Mouse (Mus musculus) activated CD4-positive, CD25-positive, alpha-beta regulatory T cell, adult 4 months (primary cell): ENCODE data around the gene Brca2. TPM values are rescaled to one million over a fixed set of nuclear protein-coding genes. Genes with fewer than 3 reads are reported as not detected.

Source experiments
- ATAC-seq: one replicate; pipeline ENCODE4 v1.8.0; 2017
- polyA plus RNA-seq, 2 experiments: library from polyadenylated mRNA; unstranded; fragments of 100-300 nt; shearing (Covaris generic); gene quantifications; one replicate each; pipeline ENCODE4 v1.2.1; 2017

The Brca2 gene
- polyA plus RNA-seq, 2 experiments from 2014 or later, result 8.6 to 9.4 TPM

DNA sequence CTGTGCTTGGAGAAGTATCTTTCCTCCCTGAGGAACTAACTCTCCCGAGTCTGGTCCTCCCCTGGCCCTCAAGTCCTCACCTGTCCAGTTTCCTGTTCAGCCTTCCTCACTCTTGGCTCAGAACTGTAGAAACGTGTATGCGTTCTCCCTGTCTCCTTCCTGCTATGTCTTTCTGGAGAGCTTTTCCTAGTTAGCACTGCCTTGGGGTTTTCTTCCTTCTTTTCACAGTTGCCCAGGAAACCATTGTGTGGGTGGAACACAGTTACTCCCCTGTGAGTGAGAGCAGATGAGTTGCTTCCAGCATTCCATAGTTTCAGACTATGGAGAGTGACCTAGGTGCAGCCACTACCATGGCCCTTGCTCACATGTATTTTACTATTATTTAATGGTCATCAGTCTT is 43.8 kb downstream of the Brca2 start:
- no peak for ATAC-seq

DNA sequence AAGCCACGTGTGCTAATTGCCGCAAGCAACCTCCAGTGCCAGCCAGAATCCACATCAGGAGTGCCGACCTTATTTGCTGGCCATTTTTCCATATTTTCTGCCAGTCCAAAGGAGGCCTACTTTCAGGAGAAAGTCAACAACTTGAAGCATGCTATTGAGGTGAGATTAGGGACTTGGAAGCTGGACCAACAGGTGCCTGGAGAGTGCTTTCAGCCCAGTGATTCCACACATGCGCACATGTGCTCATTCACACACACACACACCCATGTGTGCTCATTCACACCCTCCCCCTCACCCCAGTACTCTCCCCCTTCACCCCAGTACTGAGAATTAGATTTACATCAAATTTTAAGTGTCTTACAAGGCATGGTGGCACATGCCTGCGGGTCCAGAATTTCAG is 44.5 kb downstream of the Brca2 start:
- ATAC-seq, result no peak

DNA sequence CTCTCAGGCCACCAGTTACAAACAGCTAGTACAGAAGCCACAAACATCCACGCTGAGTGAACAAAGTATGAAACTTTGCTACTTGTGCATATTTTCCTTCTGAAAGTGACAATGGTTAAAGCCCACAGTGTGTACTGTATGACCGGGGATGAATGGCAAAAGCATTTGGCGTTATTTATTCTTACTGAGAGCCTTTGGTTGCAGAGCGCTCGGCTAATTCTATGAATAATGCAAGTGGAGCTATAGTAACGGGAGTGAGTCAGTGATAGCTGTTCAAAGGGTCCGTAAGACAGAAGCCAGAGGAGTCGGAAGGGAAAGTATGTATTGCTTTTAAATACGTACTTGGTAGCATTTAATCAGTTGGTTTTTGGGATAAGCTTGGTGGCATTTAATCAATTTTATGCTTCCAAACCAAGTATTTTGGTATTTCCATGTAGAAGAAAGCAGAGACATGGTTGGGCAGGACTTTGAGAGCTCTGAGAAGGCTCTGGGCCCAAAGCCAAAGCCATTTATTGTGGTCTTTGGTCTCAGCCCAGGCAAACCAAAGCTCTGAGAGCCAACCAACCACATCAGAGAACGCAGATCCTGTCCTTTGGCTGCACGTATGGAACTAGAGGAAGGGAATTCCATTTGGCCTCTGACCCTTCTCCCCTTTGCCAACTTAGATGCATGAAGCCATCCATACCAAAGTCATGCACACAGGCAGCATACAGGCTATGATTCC is 48.2 kb downstream of the Brca2 start:
- no peak for ATAC-seq

DNA sequence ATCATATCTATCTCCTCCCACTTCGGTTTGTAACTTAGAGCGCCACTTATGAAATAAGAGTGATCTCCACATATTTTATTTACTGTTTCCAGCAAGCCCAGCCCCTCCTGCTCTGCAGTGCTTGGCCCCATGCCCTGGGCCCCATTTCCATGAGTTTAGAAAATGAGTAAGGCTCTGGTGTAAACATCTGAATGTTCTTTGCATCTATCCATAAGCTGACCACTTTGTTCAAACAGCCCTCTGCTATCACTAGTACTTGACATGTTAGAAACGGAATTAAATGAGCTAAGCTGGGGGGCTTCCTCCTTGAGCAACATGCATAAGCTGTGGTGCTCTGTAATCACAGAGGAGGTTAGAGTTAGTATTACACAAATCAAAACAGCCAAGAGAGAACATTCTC is 52.0 kb downstream of the Brca2 start:
- ATAC-seq, result no peak

DNA sequence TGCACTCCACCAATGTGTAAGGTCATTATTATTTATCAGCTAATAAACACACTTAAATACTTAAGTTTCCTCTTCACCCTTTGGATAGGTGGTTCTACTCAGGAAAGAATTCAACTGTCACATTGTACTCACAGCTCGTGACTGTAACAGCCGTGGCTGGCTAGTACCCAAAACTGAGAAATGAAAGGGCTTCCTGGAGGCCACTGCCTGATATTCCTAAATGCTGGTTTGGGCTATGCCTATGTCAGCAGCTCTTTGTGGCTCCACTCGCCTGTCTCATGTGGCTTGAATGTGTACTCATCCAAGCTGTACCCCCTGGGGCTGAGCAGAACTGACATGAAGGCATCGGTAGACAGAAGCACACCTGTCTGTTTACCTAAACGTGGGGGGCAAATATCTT is 52.5 kb downstream of the Brca2 start:
- no peak for ATAC-seq

DNA sequence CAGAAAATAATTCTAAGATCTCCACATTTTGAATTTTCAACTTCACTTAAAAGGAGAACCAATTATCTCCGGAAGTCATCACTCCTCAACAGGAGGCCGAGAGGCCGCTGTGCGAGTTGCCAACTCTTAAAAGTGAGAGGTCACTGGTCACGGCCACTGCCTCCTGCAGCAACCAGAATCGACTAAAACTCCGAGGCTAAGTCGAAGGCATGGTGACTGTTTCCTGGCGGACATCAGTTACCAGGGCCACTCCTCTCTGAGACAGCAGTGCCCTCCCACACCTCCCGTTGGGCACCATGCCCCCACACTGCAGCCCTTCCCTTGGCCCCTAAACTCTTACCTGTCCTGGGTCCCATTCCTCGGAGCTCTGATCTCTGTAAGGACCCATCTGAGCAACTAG is 54.4 kb downstream of the Brca2 start:
- no peak for ATAC-seq

DNA sequence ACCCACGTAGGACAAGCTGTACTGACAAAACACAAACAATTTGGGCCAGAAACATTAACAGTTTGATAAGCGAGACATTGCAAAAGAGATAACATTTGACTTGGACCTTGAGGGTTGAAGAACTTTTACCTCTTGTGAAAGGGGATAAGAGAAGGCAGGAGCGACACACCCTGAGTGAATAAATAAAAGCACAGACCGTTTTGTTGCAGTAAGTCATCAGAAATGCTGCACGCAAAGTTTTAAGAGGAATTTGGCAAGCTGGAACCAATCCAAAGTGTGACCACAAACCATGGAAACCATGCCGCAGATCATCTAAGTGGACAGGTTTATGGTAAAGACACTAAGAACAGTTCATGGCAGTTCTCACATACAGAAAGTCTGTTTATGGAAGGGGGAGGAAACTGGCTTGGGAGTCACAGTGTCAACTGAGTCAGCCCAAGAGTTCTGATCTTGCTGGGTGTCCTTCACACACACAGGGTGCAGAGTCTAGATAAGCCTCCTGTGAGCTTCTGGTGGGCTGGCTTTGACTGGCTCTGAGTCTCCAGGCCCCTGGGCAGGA is 56.3 kb downstream of the Brca2 start:
- ATAC-seq, result no peak

DNA sequence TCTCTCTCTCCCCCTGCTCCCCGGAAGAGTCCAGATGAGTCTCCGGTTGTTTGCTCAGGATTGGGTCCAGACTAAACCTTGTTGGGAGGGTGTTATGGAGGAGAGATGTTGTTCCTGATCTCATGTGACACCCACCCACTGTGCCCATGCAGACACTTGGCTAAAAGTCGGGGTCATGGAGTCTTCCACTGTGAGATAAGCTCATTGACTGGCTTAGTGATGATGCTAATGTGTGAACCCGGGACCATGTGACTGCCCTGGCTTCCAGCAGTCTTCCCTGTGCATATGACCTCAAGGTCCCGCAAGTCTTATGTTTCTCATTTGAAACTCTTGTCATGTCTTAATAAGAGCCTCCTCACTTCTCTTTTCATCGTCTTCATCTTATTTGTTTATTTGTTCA is 58.8 kb downstream of the Brca2 start:
- no peak for ATAC-seq

DNA sequence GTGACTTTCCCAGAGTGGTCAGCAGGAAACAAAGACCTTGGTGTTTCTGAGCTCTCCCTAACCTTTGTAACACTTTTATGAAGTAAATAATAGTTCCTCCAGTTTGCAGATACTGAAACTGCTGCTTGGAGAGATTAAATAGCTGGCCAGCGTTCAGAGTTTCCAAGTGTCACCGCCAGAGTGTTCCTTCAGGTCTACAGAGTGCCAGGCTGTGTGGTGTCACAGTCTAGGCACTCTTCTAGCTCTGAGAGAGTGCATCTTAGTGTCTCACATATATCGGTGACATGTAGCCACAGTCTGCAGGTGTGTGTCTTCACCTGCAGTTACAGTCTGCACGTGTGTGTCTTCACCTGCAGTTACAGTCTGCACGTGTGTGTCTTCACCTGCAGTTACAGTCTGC is 60.8 kb downstream of the Brca2 start:
- ATAC-seq, result no peak

DNA sequence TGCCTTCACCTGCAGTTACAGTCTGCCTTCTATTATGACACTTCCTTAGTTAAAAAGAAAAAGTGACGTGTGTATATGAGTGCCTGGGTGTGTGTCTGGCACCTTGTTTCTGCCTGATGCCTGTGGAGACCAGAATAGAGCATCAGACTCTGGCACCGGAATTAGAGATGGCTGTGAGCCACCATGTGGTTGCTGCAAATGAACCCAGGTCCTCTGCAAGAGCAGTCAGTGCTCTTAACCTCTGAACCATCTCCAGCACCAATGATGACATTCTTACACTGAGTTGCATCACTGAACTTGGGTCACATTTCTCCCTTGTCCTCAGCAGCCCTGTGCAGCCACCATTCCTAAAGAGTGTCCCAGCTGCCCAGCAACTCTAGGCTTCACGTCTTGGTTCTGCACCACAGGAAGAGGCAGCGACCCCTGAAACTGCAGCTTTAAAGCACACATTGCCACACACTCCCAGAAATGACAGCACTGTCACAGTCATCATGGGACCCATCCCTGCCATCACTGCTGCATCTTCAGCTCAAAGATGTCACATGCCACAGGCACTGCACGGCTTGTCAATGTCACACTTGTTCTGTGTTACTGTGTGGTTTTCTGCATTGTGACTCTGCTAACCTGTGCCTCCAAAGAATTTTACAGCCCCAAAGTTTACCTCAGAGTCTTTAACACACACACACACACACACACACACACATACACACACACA is 61.3 kb downstream of the Brca2 start:
- ATAC-seq, result no peak

DNA sequence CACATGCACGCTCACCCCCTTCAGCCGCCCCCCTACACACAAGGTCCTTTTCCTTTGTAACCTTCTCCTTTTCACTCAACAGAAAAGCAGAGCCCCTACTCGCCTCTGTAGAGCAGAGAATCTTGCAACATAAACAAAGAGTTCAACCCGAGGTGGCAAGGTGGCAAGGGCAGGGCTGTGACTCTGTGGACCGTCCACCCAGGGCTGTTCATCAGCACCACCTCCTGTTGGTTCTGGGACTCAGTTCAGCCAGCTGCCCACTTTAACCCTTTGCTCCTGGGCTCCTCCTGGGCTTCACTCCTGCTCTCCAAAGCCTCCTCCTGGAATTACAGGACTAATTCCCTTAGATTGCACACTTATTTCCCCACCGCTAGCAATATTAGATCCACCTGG is 61.9 kb downstream of the Brca2 start:
- no peak for ATAC-seq

DNA sequence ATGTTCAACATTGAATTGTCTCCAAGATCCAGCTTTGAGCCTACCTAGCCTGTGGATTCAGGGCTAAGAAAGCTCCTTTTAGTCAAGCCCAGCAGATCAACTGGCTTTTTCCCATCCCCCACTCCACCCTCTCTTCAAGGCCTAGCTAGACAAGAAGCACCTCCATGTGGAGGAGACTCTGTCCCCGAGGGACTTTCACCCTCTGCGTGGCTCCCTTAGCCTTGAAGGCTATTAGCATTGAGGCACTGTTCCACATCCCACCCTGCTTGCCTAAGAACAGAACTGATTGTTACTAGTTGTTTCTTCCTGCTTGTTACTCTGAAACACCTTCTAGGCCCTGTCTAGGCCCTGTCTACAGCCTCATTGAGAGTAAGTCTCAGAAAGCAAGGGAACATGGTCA is 67.5 kb downstream of the Brca2 start:
- ATAC-seq, result no peak

DNA sequence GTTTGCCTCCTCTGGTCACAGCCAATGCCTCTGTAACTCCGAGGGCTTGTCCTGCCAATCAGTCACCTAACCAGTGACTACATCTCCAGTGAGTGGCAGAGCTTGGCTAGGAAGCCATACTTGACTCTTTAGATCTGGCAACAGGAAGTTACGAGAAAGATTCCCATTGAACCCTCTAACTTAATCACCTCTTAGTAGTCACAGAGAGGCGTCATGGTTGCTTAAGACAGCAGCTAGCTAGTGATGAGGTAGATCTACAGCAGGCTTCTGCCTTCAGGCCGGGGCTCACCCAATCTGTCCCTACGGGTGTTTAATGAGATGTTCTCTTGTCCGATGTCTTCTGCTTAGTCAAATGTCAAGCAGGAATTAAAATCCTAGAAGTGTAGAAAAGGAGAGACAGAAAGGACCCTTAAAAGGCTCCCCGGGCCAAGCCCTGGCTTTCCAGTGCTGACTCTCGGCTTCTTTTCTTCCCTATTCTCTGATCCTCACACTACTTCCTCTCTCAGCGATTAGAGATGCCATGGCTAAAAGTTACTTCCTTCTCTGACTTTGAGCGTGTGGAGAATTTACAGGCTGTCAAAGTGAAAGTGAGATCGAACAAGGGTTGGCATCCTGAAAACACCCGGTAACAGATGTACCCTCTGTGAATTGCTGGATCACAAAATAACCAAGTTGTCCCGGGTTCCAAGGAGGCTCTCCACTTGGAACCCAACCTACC is 69.9 kb downstream of the Brca2 start:
- peak; percentile 37 for ATAC-seq

DNA sequence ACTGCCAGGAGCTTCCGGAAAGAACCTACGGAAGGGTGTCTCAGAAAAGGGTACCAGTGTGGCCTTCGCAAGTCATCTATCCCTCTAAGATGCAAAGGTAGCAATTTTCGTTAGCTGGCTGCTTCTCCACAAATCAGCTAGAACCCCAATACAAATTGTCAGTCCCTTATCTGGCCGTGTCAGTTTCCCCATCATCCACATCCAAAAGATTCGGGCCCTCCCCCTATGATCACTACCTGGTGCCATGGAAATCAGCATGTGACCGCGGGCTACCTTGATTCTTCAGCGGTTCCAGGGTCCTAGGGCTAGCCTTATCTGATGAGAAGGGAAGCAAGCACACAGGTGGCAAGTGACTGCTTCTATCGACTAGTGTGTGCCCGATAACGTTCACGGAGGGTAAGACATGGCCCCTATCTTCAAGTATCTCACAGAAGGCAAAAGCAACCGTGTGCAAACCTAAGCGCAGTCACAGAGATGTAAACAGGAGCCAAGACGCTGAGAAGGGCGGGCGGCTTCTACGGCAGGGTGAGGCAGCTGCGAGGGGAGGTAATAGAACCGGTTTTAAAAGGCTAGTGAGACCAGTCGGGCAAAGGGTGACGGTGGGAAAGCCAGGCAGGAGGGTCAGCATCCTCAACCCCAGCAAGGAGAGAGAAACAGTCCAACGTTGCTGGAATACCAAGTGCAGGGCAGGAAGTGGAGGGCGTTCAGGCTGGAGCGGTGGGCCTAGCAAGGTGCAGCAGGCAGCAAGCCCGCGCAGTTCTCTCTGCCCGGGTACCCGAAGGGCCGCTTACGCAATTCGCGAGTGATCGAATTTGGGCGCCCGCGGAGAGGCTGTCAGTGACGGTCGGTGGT is 70.7 kb downstream of the Brca2 start:
- ATAC-seq, result peak; percentile 43

DNA sequence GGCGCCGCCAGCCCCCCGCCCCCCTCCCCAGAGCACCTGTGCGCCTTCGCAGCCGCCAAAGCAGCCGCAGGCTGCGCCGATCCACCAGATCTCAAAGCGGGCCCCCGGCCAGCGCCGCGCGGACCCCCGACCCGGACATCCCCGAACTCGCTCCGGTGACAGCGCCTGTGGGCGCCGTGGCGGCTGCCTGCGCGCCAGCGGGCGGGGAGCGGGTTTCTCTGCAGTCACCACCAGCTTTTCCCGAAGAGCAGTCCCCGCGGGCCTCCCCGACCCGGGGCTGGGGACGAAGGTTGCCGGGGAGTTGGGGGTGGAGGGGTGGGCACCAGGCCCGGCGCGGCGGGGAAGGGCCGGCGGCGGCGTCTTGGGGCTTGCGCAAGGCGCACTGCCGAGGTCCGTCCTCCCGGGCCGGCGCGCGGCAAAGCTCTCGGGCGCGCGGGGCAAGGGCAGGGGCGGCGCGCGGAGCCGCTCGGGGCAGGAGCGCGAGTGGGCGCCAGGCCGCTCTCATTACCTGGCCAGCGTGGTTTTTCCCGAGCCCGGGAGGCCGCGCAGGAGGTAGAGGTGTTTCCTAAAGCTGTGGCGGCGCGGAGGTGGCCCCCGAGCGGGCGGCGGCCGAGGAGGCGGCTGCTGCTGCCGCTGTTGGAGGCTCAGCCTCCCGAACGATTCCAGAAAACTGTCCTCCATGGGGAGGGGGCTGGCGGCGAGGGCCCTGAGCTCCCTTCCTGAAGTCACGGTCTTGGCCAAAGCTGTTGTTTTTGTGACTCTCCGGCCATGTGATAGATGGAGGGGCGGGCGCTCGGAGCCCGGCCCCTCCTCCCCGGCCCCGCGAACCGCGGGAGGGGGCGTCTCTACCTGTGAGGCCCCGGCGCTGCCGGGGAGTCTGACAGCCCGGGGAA is 71.6 kb downstream of the Brca2 start:
- peak; percentile 40 for ATAC-seq

DNA sequence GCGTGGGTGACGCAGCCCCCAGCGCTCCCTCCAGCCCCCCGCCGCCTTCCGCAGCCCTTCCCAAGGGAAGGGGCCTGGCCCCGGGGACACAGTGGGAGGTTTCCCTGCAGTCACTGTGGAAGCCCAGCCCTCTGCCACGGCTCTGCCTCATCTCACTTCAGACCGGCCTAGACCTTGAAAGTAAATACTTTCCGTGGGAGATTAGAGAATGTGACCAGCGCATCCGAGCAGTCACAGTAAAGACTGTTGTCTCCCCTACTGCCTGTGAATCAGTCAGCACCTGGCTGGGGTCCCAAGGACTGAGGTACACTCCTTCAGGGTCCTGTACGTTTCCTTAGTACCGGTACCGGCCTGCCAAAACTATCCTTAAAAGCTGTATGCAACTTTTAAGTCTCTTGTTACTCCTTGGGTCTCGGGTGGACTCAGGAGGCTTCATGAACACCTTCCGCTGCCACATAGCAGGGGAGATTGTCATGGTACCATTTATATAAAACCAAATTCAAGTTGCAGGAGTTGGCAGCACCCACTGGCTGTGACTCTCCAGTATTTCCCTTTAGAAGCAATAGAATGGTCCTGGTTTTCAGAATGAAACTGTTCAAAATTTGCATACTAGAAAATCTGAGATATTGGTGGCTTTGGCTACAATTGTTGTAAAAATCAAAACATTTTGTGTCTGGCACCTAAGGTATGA is 72.4 kb downstream of the Brca2 start:
- ATAC-seq, result peak; percentile 1

DNA sequence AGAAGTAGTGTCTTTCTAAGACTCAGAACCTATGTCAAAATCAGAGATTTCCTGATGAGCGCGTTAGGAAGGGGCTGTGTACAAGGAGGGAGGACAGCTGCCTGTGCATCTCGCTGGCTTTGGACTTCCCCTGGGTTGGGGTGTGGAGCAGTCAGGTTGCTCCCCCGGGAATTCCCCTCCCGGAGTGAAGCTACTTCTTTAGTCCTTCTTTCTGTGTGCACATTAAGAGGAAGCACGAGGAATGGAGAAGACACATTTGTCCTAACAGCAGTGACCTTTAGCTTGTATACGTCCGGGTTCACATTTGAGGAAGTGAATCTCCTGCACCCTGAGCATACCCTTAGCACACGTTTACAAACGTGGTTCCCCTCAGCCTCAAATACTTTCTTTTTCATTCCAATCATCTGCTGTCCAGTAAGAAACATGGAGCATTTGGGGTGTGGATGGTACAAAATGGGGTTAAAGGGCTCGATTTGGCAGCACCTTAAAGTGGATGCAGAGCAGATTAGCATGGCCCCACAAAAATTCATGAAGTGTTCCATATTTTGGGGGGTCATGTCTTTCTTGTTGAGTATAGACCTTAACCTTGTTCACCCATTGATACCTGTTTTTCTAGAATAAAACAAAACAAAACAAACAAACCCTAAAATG is 73.1 kb downstream of the Brca2 start:
- peak; percentile 8 for ATAC-seq

DNA sequence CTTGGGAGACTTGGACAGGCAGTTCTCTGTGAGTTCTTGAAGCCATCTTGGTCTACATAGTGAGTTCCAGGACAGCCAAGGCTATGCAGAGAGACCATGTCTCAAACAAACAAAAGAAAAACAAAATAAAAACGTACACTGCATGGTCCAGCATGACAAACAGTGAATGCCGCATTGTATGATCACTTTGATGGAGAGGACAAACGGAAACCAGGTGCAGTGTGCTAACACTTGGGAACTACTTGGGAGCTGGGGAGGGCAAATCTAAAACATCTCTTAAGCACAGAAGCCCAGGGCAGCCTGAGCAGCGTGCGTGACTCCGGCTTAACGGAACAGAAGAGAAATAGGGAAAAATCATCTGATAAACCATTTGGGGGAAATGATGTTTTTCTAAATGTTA is 74.7 kb downstream of the Brca2 start, which contains the start of gene N4bp2l1:
N4bp2l1 (minus strand) TSS at position 101 of the 400 bp plus-strand sequence.
- ATAC-seq, result no peak

DNA sequence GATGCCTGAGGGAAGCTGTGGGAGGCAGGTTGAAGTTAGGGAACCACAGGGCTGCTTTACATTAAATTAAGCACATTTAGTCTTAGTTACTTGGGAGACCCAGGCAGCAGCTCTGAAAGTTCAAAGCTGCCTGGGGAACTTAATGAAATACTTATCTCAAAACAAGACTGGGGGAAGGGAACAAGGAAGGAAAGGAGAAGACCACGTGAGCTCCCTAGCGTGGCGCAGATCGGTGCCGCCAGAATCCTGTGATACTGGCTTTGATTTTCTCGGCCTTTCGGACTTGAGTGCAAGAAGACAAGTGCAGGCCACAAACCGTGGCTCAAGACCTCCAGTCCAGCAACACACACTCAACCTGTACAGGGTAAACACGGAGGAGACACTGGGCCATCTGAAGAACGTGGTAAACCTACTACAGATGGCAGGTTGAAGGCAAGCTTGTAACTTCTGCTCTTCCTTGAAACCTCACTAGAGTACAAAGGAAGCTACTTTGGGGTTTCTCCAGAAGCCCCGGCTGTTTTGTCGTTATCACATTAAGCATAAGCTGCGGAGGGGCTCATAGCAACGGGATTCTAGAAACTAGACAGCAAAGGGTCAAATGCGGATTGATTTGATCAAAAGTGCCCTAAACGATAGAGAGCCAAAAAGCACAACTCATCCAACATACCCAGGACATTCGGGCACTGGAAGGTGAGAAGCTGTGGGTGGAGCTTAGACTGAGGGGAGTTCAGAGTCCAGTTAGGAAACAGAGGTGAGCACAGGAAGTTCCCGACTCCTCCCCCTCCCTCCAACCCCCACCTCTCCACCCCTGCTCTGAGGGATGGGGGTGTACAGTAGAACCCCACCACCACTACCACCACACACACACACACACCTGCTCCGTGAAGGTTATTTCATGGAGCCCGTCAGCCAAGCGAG is 76.0 kb downstream of the Brca2 start:
- ATAC-seq, result peak; percentile 2
